Mouse (Mus musculus) olfactory bulb, adult 2 months (tissue): Measurements from ENCODE around the gene Hbq1a. TPM values are rescaled to one million over a fixed set of nuclear protein-coding genes. Genes with fewer than 3 reads are reported as not detected.

ENCODE experiments used
- H3K27ac ChIP-seq: fragments of 200-500 bp; 2 replicates; pipeline ENCODE4 v1.5.1; 2012; ENCODE audit warnings: low read depth, low read length; ENCODE audit not compliant: insufficient read depth
- H3K4me1 ChIP-seq: fragments of 200-500 bp; 2 replicates; pipeline ENCODE4 v1.6.1; 2012; ENCODE audit warnings: low read length; ENCODE audit not compliant: control insufficient read depth, insufficient read depth
- H3K4me3 ChIP-seq: fragments of 200-500 bp; 2 replicates; pipeline ENCODE4 v1.5.1; 2012; ENCODE audit warnings: mild to moderate bottlenecking, low read depth, low read length, moderate library complexity; ENCODE audit not compliant: insufficient read depth
- CTCF ChIP-seq: fragments of 200-500 bp; IDR thresholded peaks from 2 replicates; pipeline ENCODE4 v1.5.1; 2012; ENCODE audit warnings: low read depth, mild to moderate bottlenecking, low read length, moderate library complexity; ENCODE audit not compliant: insufficient read depth
- POLR2A ChIP-seq: fragments of 200-500 bp; IDR thresholded peaks from 2 replicates; pipeline ENCODE4 v1.6.1; 2012; ENCODE audit warnings: mild to moderate bottlenecking, low read depth, low read length, moderate library complexity; ENCODE audit not compliant: insufficient read depth
- WGBS: fragments of 180-500 bp; shearing (Covaris S2); methylation state at CpG from one replicate; pipeline ENCODE4 v1.1.7; 2018; 5-methylcytosine and 5-hydroxymethylcytosine counted together
- polyA plus RNA-seq: library from polyadenylated mRNA; stranded (reverse); fragments of >200 nt; gene quantifications from 2 replicates; pipeline ENCODE4 v1.2.4, GENCODE M21; 2012; ENCODE audit warnings: low replicate concordance; ENCODE audit not compliant: missing spikeins, insufficient read depth, insufficient read length

Hbq1a gene
- polyA plus RNA-seq, 1 experiment = not detected

DNA sequence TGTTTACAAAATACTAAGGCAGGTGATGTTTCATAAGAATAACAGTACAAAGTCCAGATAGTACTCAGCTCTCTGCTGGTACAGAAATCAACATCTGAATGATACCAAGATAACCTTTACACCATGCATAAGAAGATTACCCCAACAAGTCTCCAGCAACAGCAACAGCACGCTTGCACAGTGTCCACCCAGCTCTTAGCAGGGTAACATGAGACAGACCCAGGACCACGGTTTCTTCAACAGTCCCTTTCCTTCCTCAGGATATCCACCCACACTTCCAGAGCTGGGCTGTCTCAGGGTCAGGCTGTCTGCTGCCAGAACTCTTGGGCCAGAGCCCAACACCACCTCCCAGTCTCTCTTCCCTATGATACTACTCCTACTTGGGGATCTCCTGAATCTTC is 39.3 kb downstream of the Hbq1a start:
- Histone ChIP-seq H3K4me3 (no peak overlapping the region), H3K27ac (no peak overlapping the region), H3K4me1 (no peaks in the 10 kb centered on the region)
- 74% methylated on average over 2 of the region's 2 CpGs for WGBS
- TF ChIP-seq CTCF (no peak), POLR2A (no peak)

DNA sequence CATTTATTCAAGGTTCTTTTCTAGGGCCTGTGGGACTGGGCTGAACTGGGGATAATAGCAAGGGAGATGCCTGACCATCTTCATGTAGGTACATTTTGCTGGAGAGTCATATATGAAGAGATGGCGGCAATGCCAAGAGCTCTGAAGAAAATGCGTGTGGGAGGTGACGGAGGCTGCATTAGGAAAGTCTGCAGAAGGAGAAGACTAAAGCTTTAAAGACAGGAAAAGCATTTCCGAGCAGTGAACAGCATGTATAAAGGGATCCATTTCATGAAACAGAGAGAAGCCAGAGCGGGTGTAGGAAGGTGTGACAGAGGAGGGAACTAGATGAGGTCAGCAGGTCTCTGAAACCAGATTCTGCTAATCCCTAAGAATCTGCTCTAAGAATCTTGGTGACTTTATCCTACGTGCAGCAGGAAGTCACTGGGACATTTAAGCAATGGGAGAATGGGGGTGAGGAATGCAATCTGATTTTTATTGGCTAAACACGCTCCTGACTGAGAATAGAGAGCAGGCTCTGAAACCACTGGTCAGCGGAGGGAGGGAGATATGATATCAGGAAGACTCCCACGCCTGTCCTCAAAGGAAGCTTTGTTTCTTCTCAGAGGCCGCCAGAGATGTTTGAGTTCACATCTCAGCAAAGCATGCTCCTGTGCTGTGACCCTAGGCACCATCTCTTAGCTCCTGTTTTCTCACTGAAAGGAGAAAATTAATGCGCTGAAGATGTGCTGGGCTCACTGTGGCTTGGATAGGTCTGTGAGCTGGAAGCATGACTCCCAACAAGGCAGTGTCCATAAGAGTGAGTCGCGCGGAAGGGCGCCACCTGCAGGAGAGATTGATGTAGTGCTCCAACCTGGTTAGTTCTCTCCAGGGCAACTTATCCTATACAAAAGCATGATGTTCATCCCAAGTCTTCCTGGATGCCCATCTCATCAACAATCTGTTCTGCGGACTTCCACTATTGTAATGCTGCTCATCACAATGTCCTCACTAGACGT is 40.9 kb downstream of the Hbq1a start:
- H3K4me1 ChIP-seq = no peaks in the 10 kb centered on the region
- WGBS = 54% methylated on average over 17 of the region's 17 CpGs
- no peak overlapping the region for H3K4me3 ChIP-seq
- H3K27ac ChIP-seq = no peak overlapping the region
- TF ChIP-seq POLR2A (no peak), CTCF (peak; percentile 42; the same call in 1 of the 2 replicates)

DNA sequence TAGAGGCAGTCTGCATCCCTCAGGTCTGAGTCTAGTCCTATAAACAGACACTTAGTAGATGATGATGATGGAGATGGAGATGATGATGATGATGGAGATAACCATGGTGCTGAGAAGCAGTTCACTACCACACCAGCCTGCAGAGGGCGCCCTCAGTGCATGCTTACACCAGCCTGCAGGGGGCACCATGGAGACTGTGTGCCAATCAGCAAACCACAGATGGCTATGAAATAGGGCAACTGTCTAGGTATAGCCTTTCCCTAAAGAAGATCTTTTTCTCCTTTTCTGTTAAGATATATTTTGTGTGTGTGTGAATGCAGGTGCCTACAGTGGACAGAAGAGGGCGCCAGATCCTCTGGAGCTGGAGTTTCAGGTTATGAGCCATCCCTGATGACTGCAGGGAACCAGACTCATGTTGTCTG is 42.9 kb downstream of the Hbq1a start:
- Histone ChIP-seq H3K4me3 (no peak overlapping the region), H3K27ac (no peak overlapping the region), H3K4me1 (peaks cover 4% of the 10 kb centered on the region)
- WGBS = 16% methylated on average over 2 of the region's 2 CpGs
- TF ChIP-seq CTCF (peak; percentile 64; the same call in 1 of the 2 replicates), POLR2A (no peak)

- no peak for TF ChIP-seq POLR2A
- TF ChIP-seq CTCF = no peak
- Histone ChIP-seq H3K4me1 (peaks cover 9% of the 10 kb centered on the region), H3K4me3 (no peak overlapping the region), H3K27ac (no peak overlapping the region)
- WGBS = 93% methylated on average over 1 of the region's 1 CpGs
These were observed 43.5 kb downstream of the Hbq1a start for GRCm38 (mm10) chr11:32343350-32343749.

DNA sequence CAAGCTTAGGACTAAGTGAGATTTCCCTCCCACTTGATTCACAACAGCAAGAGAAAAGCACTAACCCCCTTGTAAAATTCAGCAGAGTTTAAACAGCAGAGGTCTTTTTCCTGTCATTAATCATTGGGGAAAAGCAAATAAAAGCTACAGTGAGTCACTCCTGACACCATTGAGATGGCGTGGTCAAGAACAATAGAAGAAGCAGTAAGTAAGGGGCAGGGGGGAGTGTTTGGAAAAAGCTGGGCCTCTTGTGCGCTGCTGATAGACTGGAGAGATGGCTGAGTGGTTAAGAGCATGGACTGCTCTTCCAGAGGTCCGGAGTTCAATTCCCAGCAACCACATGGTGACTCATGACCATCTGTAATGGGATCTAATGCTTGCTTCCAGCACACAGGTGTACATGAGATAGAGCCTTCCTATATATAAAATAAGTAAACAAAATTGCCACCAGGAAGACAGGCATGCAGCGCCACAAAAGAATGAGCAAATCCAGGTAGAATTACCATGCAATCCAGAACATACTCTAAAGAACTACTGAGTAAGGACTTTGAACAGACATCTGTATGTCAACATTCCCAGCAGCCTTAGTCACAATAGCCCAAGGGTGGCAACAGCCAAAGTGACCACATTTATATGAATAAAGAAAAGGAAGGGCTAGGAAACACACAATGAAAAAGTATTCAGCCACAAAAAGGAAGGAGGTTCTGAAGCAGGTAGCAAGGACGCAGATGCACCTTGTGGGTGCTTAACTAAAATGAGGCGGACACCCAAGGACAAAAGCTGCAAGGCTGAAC is 45.8 kb downstream of the Hbq1a start:
- TF ChIP-seq POLR2A (no peak), CTCF (no peak)
- Histone ChIP-seq H3K27ac (no peak overlapping the region), H3K4me1 (peaks cover 15% of the 10 kb centered on the region), H3K4me3 (no peak overlapping the region)
- WGBS = 91% methylated on average over 6 of the region's 6 CpGs

- WGBS = 7% methylated on average over 10 of the region's 10 CpGs
- H3K27ac ChIP-seq = no peak overlapping the region
- peaks cover 15% of the 10 kb centered on the region for H3K4me1 ChIP-seq
- H3K4me3 ChIP-seq = peak overlapping the region; percentile 70
- no peak for TF ChIP-seq CTCF
- TF ChIP-seq POLR2A = no peak
These were observed 47.4 kb downstream of the Hbq1a start for GRCm38 (mm10) chr11:32347264-32347606.

DNA sequence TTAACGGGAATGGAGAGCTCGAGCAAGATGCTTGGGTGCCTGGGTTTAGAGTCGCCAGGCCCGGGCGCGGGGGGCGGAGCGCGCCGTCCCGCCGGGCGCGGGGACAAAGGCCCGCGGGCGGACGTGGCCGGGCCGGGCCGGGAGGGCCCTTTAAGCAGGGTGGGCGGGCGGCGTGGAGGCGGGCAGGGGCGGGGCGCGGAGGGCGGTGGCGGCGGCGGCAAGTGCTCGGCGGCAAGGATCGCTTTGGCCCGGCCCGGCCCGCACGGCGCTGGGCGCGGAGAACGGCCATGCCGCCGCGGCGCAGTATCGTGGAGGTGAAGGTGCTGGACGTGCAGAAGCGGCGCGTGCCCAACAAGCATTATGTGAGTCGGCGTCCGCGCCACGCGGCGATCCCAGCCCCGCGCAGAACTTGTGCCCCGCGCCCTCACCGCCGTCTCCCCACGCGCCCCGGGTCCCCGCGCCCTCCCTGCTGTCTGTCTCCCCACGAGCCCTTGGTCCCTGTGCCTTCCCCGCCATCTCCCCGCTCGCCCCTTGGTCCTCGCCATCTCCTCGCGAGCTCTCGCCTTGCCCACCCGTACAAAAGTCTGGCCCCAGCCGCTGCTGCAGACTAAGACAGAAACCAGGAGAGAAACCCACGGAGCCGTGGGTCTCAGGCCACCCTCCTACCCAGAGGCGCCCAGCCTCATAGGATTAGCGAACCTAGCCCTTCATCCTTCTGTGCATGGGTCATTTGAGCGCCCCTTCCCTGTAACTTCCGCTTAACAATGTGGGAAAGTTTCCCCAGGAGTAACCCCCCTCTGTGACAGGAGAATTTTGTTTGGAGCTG is 48.0 kb downstream of the Hbq1a start, which contains the start of gene Sh3pxd2b:
Sh3pxd2b (plus strand) TSS at position 214 of the 826 bp plus-strand sequence.
- Histone ChIP-seq H3K4me3 (peak within 1 kb of the TSS; percentile 70), H3K27ac (peak within 1 kb of the TSS; percentile 2; the same call in 1 of the 2 replicates), H3K4me1 (peaks cover 17% of the 10 kb centered on the region)
- TF ChIP-seq CTCF = no peak
- TF ChIP-seq POLR2A = peak; percentile 38
- 2% methylated on average over 77 of the region's 86 CpGs for WGBS
